Mouse (Mus musculus) kidney, adult 8-10 months (tissue): ENCODE data around the gene Prickle3.
"Not testable (repeated sequence)": the region's sequence is repeated elsewhere in the genome, so short reads cannot be mapped to it uniquely, and the experiment has no call there.

Experiments
- DNase-seq, 2 experiments: peaks; one replicate each; pipeline ENCODE4 v3.0.0; 2022

Gene Prickle3

DNA sequence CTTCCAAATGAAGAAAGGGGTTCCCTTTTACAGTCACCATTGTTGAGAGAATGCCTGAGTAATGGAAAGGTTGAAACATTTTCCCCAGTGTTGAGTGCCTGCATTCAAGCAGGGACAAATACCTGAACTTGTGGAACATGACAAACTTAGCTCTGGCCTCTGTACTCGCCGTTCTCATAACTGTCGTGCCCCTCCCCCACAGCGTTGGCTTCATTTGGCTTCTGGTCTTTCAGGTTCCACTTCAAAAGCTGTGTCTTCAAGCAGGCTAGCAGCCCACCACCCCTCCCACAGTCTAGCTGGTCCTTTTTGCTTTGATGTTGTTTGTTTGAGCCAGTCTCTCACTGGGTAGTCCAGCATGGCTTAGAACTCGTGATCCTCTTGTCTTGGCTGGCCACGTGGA, 15.7 kb downstream of the Prickle3 start:
- DNase-seq = no peak

DNA sequence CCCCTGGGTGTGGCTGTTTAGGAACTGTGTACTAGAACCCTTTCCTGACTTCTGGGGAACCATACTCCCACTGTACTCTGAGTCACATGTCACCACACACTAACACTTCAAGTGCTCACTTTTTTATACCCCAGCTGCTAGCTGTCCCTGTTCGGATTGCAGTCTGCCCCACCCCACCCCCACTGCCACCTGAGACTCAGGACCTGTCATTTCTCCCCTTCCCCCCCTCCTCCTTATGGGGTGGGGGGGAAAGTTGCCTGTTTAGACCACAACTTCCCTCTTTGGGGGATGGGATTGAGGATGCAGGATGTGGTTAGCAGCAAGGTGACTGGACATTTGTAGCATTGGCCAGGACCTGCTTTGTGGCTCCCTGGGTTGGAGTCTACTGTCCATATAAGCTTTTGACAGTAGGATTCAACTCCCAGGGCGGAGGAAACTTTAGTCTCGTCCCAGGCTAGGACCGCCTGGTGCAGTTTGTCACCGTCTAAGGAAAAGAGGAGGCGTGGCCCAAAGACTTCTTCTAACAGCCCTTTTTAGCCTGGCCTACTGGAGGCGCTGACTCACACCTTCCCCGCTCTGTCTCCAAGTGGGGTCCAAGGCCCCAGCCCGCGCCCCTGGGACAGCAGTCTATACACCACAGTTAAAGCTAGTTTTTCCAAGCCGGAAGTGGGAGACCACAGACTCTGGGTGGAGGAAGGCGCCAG, 16.7 kb downstream of the Prickle3 start:
- no peak for DNase-seq

DNA sequence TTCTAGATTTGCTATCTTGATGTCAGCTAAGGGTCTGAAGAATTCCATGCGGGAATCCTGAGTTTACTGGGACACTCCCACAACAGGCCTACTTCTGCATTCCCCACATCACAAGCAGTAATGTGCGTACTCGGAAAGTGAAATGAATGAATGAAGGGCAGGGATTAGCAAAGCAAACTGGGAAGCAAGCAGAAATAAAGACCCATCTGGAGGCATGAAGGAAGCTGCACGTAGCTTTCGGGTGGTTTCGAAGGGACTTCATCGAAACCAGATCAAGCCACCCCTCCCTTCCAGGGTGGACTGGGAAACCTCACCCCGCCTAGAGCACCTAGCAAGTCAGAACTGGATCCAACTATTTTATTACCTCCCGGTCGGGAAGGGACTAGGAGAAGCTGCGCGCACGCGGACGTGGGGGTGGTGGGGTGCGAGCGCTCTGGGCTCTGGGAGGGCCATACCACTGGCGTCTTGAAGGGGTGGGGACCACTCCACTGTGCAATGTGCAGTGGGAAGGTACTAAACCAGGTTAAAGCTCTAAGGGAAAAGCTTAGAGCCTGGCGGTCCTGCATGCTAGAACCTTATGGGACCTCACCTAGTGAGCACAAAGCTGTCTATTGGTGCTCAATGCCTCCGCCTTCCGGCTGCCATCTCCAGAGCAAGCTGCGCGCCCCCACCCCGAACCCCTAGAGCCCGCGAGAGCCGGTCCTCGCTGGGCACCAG, 17.4 kb downstream of the Prickle3 start:
- peak in 1 of 2 experiments; percentile 16 for DNase-seq

DNA sequence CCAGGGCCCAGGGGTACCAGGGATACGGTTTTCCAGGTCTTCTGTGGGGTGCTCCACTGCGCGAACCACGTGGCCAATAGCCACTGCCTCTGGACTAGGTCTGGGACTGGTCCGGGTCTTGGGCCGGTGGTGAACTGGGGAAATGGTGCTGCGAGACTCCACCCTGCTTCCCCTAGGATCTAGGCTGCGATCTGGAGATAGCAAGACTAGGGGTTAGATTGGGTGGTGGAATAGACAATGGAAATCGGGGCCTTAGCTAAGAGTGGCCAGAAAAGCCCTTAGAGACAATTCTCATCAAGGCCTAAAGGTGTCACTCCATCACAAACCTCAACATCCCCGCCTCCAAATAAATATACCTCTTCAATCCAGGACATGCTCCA, 17.9 kb downstream of the Prickle3 start:
- no peak for DNase-seq

DNA sequence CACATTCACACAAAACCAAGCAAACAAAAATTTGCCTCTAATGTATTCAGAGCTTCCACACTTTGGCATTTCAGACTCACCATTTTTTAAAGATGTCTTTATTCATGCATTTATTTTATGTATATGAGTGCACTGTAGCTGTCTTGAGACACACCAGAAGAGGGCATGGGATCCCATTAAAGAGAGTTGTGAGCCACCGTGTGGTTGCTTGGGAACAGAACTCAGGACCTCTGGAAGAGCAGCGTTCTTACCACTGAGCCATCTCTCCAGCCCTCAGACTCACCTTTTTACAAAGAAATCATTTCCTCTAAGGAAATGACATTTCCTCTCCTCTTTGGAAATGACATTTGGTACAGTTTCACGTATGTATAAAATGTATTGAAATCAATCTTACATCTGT, 21.9 kb downstream of the Prickle3 start:
- DNase-seq = no peak

DNA sequence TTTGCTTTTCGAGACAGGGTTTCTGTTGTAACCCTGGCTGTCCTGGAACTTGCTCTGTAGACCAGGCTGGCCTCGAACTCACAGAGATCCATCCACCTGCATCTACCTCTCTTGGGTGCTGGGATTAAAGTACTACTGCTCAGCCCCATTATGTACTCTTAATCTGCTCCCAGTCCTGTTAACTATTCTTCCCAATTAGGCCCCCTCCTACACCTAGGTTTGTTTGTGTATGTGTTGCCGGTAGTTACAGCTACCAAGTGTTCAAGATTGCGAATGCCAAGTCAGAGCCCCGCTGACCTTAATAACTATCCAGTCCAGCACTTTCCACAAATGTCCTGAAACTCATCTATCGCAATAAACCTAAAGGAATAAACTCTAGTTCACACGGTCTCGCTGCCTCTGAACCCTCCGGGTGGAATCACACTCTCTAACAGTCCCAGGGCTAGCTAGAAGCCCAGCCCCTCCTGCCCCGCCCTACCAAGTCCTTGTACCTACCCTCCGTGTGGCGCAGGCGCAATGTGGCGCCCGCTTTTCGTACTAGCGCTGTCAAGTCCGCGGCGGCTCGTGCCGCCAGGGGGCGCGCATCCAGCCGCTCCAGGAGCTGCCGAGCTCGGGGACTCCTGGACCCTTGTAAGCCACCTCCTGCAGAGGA, 22.5 kb downstream of the Prickle3 start:
- peak; percentile 95 for DNase-seq

DNA sequence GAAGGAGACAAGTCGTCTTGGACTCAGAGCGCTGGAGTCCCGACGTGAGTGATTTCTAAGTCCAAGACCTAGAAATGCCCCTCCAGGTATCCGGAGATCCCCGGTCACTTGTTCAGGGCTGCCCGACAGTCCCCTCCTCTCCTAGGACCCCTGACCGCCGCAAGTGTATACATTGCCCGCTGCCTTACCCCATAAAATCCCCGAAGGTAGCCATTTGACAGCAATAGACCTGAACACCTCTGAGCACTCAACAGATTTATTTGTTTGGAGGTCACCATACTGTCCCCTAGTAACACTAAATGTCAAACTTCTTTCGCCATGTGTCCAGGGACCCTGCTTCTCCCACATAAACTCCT, 23.0 kb downstream of the Prickle3 start:
- no peak for DNase-seq

DNA sequence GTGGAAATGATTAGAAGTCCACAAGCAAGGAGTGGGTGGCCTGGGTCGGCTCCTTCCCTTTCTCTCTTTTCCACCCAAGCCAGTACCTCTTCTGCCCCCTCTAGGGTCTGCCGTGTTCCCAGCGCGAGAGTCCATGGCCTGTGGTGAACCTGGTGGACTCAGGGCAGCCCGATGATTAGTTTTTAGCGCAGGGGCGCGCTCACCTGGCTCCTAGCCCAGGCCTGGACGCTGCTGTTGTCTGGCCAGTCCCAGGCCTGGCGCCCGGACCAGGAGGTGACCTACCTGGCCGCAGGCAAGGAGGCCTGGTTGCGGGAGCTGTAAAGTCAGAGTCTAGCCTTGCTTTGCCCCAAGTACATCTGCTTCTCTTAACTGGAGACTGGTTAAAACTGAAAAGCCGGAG, 23.8 kb downstream of the Prickle3 start, which contains the start of gene Magix:
Gene Magix, minus strand, starts transcription at position 388 of the 400 bp plus-strand sequence.
- DNase-seq = peak; percentile 66 to 67

DNA sequence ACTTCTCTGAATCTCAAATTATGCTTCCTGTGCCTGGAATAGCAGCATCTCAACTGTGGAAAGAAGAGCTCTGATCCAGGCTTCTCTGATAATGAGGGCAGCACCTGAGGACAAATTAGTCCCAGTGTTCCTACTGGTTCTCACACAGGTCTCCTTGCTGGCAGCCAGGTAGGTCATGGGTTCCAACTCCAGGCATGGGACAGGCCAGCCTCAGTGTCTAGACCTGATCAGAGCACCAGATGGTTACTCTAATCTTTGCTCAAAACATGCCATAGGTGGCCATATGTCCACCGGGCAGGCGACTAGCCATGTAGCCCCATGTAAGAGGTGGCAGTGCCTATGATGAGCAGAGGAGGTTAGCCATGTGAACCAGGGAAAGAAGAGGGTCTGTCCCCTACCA, 31.3 kb downstream of the Prickle3 start:
- no peak for DNase-seq

DNA sequence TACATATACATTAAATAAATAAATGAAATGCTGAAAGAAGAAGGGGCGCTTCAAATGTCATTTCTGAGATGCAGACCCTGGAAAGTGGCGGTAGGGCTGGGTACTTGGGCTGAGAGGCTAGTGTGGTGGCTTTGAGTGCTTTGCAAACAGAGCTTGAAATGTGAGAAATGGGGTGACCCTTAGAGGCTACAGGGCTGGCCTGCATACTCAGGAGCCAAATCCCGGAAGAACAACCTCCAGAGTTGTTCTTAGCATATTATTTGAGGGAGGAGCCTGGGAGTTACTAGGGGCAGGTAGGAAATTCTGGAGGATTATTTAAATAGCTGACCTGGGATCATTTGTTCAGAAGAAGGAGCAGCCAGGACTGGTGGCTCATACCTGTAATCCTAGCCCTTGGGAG, 33.4 kb downstream of the Prickle3 start:
- no peak for DNase-seq

DNA sequence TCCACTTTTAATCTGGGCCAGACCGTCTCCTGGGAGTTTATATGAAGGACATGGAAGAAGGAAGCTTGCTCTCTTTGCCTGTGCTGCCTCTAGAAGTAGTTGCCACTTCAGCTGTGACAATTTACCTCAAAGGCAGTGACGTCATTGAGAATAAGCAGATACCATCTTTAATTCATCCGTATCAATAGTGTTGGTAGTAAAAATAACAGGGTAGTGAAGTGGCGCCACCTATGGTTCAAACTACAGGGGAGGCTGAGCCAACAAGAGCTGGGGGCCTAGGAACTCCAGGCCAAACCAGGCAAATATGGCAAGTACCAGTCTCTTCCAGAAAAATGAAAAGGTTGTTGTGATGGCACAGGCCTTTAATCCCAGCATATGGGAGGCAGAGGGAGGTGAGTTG, 35.8 kb downstream of the Prickle3 start:
- peak in 1 of 2 experiments; percentile 45 for DNase-seq

DNA sequence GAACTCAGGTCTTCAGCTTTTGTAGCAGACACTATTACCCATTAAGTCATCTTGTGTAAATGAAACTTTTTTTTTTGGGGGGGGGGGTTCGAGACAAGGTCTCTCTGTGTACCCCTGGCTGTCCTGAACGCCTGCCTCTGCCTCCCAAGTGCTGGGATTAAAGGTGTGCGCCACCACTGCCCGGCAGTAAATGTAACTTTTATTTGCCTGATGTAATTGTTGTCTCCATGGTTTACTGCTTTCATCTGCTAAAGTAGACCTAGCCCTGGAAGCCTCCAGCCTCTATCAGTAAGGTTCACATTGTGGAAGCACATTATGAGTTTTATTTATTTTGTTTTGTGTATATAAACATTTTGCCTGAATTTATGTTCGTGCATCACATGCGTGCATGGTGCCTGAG, 39.5 kb downstream of the Prickle3 start:
- DNase-seq = no peak

DNA sequence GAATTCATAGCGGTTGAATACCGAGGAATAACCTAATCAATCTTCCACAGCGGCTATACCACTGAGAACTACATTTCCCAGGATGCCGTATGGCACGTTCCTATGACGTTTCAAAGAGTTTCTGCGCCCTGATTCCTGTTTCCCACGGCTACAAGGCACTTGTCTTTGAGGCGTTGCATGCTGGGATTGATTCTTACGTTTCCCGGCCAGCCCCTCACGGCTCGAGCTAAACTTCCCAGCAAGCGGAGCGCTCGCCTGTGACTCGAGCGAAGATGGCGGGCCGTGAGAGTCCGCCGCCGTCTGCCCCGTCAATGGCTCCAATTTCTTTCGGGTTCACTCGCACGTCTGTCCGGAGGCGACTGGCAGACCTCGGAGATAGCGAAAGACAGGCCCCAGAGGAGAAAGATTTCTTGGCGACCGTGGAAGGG, 39.9 kb downstream of the Prickle3 start, which contains the start of gene Gpkow:
Gene Gpkow, plus strand, starts transcription at position 178 of the 428 bp plus-strand sequence.
- DNase-seq = peak; percentile 85 to 90

DNA sequence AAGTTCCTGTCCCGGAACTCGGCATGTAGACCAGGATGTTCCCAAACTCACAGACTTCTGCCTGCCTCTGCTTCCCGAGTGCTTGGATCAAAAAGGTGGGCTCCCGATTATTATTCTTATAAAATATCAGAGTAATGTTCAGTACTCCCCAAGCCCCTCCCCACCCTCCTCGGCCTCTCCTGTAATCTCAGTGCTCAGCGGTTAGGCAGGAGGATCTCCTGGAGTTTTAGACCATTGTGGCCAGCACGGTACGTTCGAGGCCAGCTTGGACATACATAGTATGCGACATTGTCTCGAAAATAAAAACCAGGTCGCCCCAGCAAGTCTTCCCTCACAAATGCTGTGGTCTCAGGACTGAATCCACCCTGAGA, 56.7 kb downstream of the Prickle3 start:
- not testable (repeated sequence) for DNase-seq

DNA sequence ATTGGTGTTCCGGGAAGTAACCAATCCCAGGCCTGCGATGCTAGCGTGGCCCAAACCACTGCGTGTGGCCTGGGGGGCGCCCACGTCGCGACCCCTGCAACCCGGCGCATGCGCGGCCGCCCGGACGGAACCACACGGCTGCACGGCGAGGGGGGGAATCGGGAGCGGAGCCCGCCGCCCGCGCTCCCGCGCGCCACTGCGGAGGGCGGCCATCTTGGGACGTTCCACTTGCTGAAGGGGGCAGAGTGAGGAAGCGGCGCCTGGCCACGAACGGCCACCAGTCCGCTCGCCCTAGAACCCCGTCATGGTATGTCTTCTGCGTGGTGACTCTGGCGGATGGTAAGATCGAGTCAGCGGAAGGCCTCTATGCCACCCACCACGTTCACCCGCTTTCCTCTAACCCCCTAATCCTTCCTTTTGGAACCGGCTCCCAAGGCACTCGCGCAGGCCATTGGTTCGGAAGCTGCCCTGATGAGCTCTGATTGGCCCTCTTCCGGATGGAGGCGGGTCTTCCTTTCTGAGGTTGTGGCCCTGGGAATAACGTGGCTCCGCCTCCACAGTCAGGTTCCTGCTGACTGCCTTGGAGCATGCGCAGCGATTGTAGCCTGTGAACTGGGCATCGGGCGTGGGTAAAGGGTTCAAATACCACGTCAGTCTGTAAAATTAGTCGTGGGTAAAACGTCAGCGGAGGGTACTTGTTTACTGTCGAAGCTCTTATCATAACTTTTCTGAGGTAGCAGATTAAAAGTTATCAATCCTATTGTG, 57.3 kb downstream of the Prickle3 start, which contains the start of gene Wdr45:
Gene Wdr45, plus strand, starts transcription at position 199 of the 765 bp plus-strand sequence.
- peak; percentile 95 to 97 for DNase-seq

DNA sequence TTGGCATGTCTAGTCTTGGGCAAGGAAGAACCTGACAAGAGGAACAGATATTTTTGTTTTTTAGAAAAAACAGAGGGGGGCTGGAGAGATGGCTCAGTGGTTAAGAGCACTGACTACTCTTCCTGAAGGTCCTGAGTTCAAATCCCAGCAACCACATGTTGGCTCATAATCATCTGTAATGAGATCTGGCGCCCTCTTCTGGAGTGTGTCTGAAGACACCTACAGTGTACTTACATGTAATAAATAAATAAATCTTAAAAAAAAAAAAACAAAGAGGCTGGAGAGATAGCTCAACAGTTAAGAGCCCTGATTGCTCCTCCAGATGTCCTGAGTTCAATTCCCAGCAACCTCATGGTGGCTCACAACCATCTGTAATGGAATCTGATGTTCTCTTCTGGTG, 59.0 kb downstream of the Prickle3 start:
- not testable (repeated sequence) for DNase-seq
